Mouse (Mus musculus) midbrain, embryonic 15.5 days (tissue): ENCODE measurements at regions not wholly inside any gene's neighbourhood (a gene's known extent, or its start where the extent isn't known, plus 50 kb on each side); places are given as distances from the start of the nearest gene placed in this dataset.
A peak's percentile ranks its signal among the peaks of the same experiment; 100 is the strongest.

Experiments
- ATAC-seq: fragments of 200-750 bp; cut with Nextera tagmentation; replicated peaks from 2 replicates; pipeline ENCODE4 v1.8.0; 2017; ENCODE audit warnings: moderate TSS enrichment
- H3K27ac ChIP-seq: fragments of 300-500 bp; sonication (generic); 2 replicates; pipeline ENCODE4 v1.5.1; 2015; ENCODE audit warnings: mild to moderate bottlenecking, inconsistent platforms
- H3K27me3 ChIP-seq: fragments of 300-500 bp; sonication (generic); replicated peaks from 2 replicates; pipeline ENCODE4 v1.6.1; 2015; ENCODE audit warnings: inconsistent platforms
- H3K36me3 ChIP-seq: fragments of 300-500 bp; sonication (generic); replicated peaks from 2 replicates; pipeline ENCODE4 v1.6.1; 2015; ENCODE audit warnings: inconsistent platforms
- H3K4me1 ChIP-seq: fragments of 300-500 bp; sonication (generic); 2 replicates; pipeline ENCODE4 v1.6.1; 2015; ENCODE audit warnings: inconsistent platforms
- H3K4me2 ChIP-seq: fragments of 300-500 bp; sonication (generic); 2 replicates; pipeline ENCODE4 v1.6.1; 2015; ENCODE audit warnings: inconsistent platforms, mild to moderate bottlenecking, moderate library complexity
- H3K4me3 ChIP-seq: fragments of 300-500 bp; sonication (generic); 2 replicates; pipeline ENCODE4 v1.5.1; 2015; ENCODE audit warnings: mild to moderate bottlenecking, inconsistent platforms
- H3K9ac ChIP-seq: fragments of 300-500 bp; sonication (generic); 2 replicates; pipeline ENCODE4 v1.6.1; 2015; ENCODE audit warnings: mild to moderate bottlenecking, inconsistent platforms
- H3K9me3 ChIP-seq: fragments of 300-500 bp; sonication (generic); 2 replicates; pipeline ENCODE4 v1.6.1; 2016; ENCODE audit warnings: inconsistent platforms
- WGBS: fragments of 180-500 bp; shearing (Covaris S2); methylation state at CpG from one replicate; pipeline ENCODE4 v1.1.7; 2015; ENCODE audit warnings: mixed read lengths; 5-methylcytosine and 5-hydroxymethylcytosine counted together

DNA sequence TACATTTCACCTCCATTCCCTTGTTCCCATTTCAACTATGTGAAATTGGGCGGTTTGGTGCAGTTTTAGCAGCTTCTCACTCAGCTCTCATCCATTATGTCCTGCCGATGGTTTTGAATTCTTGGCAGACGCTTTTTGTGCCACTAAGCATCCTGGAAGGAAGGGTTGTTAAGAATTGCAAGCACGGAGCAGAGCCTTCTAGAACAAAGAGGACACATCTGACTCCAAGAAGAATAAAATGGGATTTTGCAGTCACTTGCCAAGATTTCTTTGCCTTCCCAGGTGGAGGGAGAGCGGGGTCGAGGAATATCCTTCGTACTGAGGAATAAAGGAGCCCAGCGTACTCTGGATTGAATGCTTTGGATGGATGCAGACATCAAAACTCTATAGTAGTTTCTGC is 176.7 kb upstream of the Cep162 start:
- 0 out of 2 replicates have a peak, but pooled peaks have one; percentile 54 for ATAC-seq
- Histone ChIP-seq H3K4me3 (no peak overlapping the region), H3K36me3 (no peaks in the 10 kb centered on the region), H3K27ac (peak overlapping the region; percentile 50; the same call in 1 of the 2 replicates), H3K4me1 (peaks cover 8% of the 10 kb centered on the region), H3K4me2 (peak overlapping the region; percentile 27; the same call in 1 of the 2 replicates), H3K27me3 (no peaks in the 10 kb centered on the region), H3K9ac (no peak overlapping the region), H3K9me3 (no peaks in the 10 kb centered on the region)
- WGBS: 35% methylated on average over 8 of the region's 8 CpGs

DNA sequence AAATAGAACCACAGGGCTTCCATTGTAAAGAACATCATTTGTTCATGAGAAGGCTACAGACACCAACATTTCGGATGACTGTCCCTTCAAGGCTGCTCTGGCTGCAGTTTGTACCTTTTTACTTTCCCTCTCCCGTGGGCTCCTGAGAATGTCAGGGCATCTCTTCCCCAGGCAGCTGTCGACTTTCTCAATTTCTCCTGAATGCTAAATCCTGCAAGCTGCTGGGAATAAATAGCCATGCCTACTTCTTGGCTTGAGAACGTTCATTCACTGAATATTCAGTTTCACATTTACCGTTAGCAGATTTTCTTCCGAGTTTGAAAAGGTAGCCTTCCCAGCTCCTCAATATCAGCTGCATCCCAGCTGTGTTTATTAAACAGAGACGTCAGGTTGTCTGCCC is 176.2 kb upstream of the Cep162 start:
- H3K9ac ChIP-seq: no peak overlapping the region
- H3K27me3 ChIP-seq: no peaks in the 10 kb centered on the region
- 50% methylated on average over 7 of the region's 7 CpGs for WGBS
- H3K36me3 ChIP-seq: no peaks in the 10 kb centered on the region
- H3K9me3 ChIP-seq: no peaks in the 10 kb centered on the region
- H3K4me1 ChIP-seq: peaks cover 8% of the 10 kb centered on the region
- peak overlapping the region; percentile 27 for H3K4me2 ChIP-seq
- ATAC-seq: 0 out of 2 replicates have a peak, but pooled peaks have one; percentile 42
- H3K27ac ChIP-seq: peak overlapping the region; percentile 50; the same call in 1 of the 2 replicates
- H3K4me3 ChIP-seq: no peak overlapping the region

DNA sequence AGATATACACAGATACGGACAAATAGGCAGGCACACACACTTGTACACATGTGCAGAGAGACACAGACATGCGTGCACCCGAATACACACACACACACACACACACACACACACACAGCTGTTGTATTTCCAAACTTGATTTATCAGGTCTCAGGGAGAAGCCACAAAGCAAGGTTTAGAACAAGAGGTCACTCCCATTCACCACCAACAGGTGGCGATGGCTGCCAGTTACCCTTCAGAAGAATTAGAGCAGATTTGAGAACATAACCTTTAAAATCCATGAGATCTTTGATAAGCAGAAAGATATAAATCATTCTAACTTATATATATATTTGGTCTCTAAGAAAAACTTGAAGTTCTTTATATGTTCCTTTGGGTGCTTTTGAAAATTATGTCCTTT is 169.9 kb upstream of the Cep162 start:
- Histone ChIP-seq H3K36me3 (no peaks in the 10 kb centered on the region), H3K9me3 (no peaks in the 10 kb centered on the region)
- 66% methylated on average over 4 of the region's 4 CpGs for WGBS

DNA sequence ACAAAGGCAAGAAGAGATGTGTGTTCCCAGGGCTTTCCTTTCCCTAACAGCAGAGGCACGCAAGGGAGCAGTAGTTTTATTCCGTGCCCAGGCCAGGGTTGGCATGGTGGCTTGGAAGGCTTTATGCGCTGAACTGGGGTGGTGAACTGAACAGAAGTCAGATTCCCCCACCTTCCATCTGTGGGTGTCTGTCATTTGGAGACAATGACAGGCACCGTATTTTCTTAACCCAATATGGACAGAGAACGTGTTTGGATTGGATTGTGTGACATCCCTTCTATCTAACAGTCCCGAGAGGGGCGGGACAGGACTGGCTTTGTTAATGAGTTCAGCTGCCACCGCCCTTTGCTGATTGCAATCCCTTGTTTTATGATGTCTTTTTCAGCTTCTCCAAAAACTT is 165.8 kb upstream of the Cep162 start:
- Histone ChIP-seq H3K27me3 (no peaks in the 10 kb centered on the region; the same call in 1 of the 2 replicates), H3K36me3 (no peaks in the 10 kb centered on the region), H3K4me3 (no peak overlapping the region), H3K4me1 (no peaks in the 10 kb centered on the region), H3K27ac (no peak overlapping the region), H3K4me2 (no peak overlapping the region), H3K9me3 (no peaks in the 10 kb centered on the region), H3K9ac (no peak overlapping the region)
- ATAC-seq: no peak
- WGBS: 53% methylated on average over 8 of the region's 8 CpGs

More for the DNA sequence above, 169.9 kb upstream of the Cep162 start:
- Histone ChIP-seq H3K4me1 (no peaks in the 10 kb centered on the region), H3K27me3 (no peaks in the 10 kb centered on the region; the same call in 1 of the 2 replicates), H3K27ac (no peak overlapping the region), H3K9ac (no peak overlapping the region), H3K4me2 (no peak overlapping the region), H3K4me3 (no peak overlapping the region)
- ATAC-seq: no peak

DNA sequence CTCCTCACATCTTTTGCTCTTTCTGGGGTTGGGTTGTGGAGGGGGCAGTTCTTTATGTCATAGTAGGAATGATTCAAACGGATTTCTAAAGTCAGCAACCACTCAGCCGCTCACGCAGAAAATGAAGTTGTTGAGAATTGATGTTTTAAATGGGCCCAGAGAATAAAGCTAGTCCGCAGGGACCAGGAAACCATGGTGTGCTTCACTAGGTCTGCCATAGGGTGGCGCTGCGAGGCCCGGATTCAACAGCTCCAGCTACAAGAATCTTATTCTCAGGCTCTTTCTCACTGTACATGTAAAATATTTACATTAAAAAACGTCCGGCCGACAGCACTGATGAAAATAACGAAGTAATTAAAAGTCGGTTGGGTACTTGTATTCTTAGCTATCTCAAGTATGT is 164.0 kb upstream of the Cep162 start:
- Histone ChIP-seq H3K9ac (no peak overlapping the region), H3K27me3 (no peaks in the 10 kb centered on the region; the same call in 1 of the 2 replicates), H3K4me3 (no peak overlapping the region), H3K36me3 (no peaks in the 10 kb centered on the region), H3K4me1 (no peaks in the 10 kb centered on the region), H3K27ac (no peak overlapping the region), H3K9me3 (no peaks in the 10 kb centered on the region), H3K4me2 (no peak overlapping the region)
- ATAC-seq: peak; percentile 84; the same call in 1 of the 2 replicates
- WGBS: 10% methylated on average over 12 of the region's 12 CpGs

DNA sequence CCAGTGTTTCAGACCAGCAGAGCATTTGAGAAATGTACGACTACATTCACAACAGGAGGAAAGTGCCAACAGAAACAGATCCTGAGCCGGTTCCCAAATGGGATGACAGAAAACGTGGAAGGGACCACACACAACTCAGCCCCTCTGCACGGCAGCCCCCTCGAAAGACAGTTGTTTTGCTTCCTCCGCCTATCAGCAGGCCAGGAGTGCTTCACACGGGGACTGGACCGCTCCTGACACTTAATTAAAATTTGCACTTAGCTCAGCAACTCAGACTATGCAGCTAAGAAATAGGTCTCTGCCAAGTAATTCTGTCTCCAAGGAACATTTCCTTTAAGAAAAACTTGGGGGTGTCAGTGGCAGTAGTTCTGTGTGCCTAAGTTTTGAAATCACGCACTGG is 157.6 kb upstream of the Cep162 start:
- H3K27ac ChIP-seq: no peak overlapping the region
- 52% methylated on average over 9 of the region's 9 CpGs for WGBS
- H3K4me1 ChIP-seq: no peaks in the 10 kb centered on the region
- no peak overlapping the region for H3K9ac ChIP-seq
- H3K4me3 ChIP-seq: no peak overlapping the region
- no peaks in the 10 kb centered on the region for H3K36me3 ChIP-seq
- ATAC-seq: no peak
- no peaks in the 10 kb centered on the region for H3K27me3 ChIP-seq
- H3K4me2 ChIP-seq: no peak overlapping the region
- H3K9me3 ChIP-seq: no peaks in the 10 kb centered on the region

DNA sequence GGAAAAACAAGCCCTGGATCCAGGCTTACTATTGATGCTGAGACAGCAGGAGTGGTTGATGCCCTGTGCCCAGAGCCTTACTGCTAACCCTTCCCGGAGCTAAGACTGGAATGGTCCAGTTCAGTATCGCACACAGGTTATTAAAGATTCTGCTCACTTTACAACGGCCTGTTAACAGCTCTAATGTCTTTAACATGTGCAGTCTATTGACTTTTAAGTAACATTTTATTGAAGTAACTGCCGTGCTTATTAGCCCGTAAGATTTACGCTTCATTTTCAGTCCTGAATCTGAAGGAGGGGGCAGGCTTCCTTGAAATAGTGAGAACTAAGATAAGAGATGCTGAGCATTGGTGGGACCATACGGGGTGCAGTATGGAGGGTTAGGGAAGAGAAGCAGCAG is 155.7 kb upstream of the Cep162 start:
- no peaks in the 10 kb centered on the region for H3K4me1 ChIP-seq
- no peaks in the 10 kb centered on the region for H3K27me3 ChIP-seq
- H3K4me3 ChIP-seq: no peak overlapping the region
- H3K9ac ChIP-seq: no peak overlapping the region
- no peaks in the 10 kb centered on the region for H3K36me3 ChIP-seq
- WGBS: 85% methylated on average over 7 of the region's 7 CpGs
- H3K9me3 ChIP-seq: no peaks in the 10 kb centered on the region
- H3K27ac ChIP-seq: no peak overlapping the region
- no peak overlapping the region for H3K4me2 ChIP-seq
- ATAC-seq: no peak

DNA sequence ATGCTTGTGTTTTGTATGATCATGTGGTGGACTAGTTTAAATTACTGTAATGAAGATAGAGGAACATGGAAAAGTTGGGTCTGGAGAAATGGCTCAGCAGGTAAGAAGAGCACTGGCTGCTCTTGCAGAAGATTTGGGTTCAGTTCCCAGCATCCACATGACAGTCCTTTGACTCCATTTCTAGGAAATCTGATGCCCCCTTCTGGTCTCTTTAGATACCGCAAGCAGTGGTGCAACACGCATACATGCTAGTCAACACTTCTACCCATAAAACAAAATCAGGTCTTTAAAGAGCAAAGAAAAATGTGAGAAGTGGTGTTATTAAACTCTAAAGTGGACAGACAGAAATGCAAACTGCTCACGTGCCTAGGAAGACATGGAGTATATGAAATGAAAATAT is 154.4 kb upstream of the Cep162 start:
- WGBS: 97% methylated on average over 3 of the region's 3 CpGs
- Histone ChIP-seq H3K4me2 (no peak overlapping the region), H3K27me3 (no peaks in the 10 kb centered on the region), H3K9me3 (no peaks in the 10 kb centered on the region), H3K4me3 (no peak overlapping the region), H3K36me3 (no peaks in the 10 kb centered on the region), H3K27ac (no peak overlapping the region), H3K9ac (no peak overlapping the region), H3K4me1 (no peaks in the 10 kb centered on the region)
- ATAC-seq: no peak

DNA sequence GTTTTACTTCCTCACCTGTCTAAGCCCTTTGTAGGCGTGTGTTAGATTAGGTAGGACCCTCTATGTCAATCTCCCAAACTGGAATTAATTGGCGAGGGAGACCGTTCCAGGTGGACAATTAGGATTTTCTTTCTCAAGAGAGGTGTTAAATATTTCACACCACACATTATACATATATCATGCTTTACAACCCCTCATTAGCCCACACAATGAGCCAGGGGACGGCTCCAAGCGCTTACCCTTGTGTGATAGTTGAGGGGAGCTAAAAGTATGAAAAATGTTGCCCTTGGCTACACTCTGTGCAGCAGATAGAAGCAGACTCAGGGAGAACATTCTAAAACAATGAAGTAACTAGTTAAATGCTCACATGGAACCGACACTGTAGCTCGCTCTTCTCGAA is 153.5 kb upstream of the Cep162 start:
- no peak for ATAC-seq
- WGBS: 85% methylated on average over 8 of the region's 8 CpGs
- H3K9me3 ChIP-seq: no peaks in the 10 kb centered on the region

DNA sequence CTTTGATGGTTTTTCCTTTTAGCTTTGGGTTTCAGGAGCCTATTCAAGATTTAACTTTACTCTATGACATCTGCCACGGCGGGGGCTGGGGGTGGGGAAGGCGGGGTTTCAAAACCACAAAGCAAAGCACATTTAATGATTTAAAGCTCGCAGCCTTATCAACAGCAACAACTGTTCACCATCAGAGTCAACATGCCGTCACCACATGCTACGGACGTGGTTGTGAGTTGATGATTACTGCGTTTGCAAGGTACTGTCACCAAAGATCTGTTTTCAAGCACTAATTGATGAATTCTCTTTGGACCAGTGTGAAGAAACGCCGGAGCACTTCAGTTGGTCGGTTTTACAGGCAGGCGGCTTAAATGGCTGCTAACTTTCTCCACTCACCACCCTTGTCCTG is 151.1 kb upstream of the Cep162 start:
- Histone ChIP-seq H3K36me3 (no peaks in the 10 kb centered on the region), H3K27me3 (no peaks in the 10 kb centered on the region), H3K27ac (no peak overlapping the region), H3K9me3 (no peaks in the 10 kb centered on the region), H3K4me3 (no peak overlapping the region), H3K4me2 (no peak overlapping the region), H3K4me1 (no peaks in the 10 kb centered on the region), H3K9ac (no peak overlapping the region)
- WGBS: 86% methylated on average over 12 of the region's 12 CpGs
- ATAC-seq: no peak

More for the DNA sequence above, 153.5 kb upstream of the Cep162 start:
- Histone ChIP-seq H3K4me2 (no peak overlapping the region), H3K27me3 (no peaks in the 10 kb centered on the region), H3K27ac (no peak overlapping the region), H3K4me3 (no peak overlapping the region), H3K4me1 (no peaks in the 10 kb centered on the region), H3K36me3 (no peaks in the 10 kb centered on the region), H3K9ac (no peak overlapping the region)

DNA sequence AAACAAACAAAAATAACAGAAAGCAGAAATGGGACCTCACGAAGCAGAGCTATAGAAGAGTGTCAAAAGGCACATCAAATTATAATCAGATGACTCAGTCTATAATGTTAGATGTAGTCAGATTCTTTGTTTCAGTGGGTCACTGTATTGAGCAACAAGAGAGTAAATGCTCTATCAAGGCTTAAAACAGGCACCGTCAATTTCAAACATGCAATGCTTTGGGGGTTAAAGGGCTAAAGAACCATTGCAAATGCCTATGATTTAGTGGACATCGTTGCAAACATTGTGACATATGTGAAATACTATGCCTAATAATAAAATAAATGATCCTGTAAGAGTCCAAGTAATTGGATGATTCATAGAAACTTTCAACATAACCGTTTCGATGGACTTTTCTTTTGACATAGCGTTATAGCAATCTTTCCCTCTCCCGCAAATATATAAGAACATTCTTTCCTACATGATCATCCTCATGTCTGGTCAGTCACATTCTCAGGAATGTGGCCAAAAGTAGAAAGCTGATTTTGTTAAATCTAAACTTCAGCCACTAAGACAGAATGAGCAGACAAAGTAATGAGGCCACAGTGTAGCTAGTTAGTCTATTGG is 149.9 kb upstream of the Cep162 start:
- Histone ChIP-seq H3K9ac (no peak overlapping the region), H3K4me3 (no peak overlapping the region), H3K9me3 (no peaks in the 10 kb centered on the region), H3K27ac (no peak overlapping the region), H3K36me3 (no peaks in the 10 kb centered on the region), H3K4me2 (no peak overlapping the region), H3K27me3 (no peaks in the 10 kb centered on the region), H3K4me1 (no peaks in the 10 kb centered on the region)
- ATAC-seq: no peak
- WGBS: 94% methylated on average over 7 of the region's 7 CpGs

DNA sequence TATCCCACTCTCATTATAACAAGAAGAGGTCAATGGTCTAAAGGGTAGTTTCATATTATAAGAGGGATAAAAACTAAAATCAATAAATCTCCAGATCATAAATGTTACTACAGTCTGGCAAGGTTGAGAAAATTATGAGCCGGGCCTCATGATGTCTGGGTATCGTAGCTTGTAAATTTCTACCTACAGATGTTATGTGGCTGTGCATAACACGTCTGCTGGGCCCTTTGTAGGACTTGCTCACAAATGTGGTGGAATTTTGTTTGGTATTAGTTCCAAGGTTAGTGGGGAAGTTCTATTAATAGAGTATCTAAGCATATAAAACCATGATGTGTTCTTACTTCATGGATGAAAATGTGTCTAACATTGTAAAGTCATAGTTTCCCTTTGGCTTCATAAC is 146.7 kb upstream of the Cep162 start:
- Histone ChIP-seq H3K4me3 (no peak overlapping the region), H3K27me3 (no peaks in the 10 kb centered on the region), H3K4me1 (no peaks in the 10 kb centered on the region), H3K27ac (no peak overlapping the region), H3K9ac (no peak overlapping the region), H3K9me3 (no peaks in the 10 kb centered on the region), H3K36me3 (no peaks in the 10 kb centered on the region), H3K4me2 (no peak overlapping the region)
- WGBS: 87% methylated on average over 3 of the region's 3 CpGs
- no peak for ATAC-seq

DNA sequence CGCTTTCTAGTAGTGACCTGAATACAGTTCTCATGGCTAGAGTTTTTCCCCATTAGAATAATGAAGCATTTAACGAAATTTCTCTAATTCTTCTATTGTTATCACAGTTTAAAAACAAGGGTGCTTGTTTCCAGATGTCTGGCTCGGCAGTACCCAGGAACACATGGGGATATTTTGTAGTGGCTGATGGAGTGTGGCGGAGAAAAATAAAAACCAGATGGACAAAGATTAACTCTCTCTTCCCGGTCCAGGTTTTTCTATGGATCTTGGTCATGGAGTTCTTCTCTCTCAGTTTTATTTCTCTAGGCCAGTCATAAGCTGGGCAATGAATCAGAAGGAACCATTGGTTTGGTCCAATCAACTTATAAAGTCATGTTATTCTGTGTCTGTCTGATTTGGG is 132.2 kb upstream of the Cep162 start:
- H3K9ac ChIP-seq: no peak overlapping the region
- no peak overlapping the region for H3K27ac ChIP-seq
- ATAC-seq: no peak
- no peaks in the 10 kb centered on the region for H3K36me3 ChIP-seq
- H3K4me1 ChIP-seq: no peaks in the 10 kb centered on the region
- no peak overlapping the region for H3K4me2 ChIP-seq
- H3K27me3 ChIP-seq: no peaks in the 10 kb centered on the region
- 80% methylated on average over 5 of the region's 5 CpGs for WGBS
- H3K9me3 ChIP-seq: no peaks in the 10 kb centered on the region
- no peak overlapping the region for H3K4me3 ChIP-seq
